Mouse (Mus musculus) small intestine, adult 2 months (tissue): ENCODE measurements around the gene Tmem37.

Source experiments
- CTCF ChIP-seq: fragments of 200-500 bp; IDR thresholded peaks from 2 replicates; pipeline ENCODE4 v1.5.1; 2012; ENCODE audit warnings: low read depth, mild to moderate bottlenecking, control low read depth, inconsistent platforms, low read length, moderate library complexity, mixed read lengths; ENCODE audit not compliant: insufficient replicate concordance, insufficient read length; ENCODE audit errors: extremely low read depth
- POLR2A ChIP-seq: fragments of 200-500 bp; IDR thresholded peaks from 2 replicates; pipeline ENCODE4 v1.6.1; 2012; ENCODE audit warnings: low read depth, mild to moderate bottlenecking, control low read depth, inconsistent platforms, low read length, moderate library complexity

DNA sequence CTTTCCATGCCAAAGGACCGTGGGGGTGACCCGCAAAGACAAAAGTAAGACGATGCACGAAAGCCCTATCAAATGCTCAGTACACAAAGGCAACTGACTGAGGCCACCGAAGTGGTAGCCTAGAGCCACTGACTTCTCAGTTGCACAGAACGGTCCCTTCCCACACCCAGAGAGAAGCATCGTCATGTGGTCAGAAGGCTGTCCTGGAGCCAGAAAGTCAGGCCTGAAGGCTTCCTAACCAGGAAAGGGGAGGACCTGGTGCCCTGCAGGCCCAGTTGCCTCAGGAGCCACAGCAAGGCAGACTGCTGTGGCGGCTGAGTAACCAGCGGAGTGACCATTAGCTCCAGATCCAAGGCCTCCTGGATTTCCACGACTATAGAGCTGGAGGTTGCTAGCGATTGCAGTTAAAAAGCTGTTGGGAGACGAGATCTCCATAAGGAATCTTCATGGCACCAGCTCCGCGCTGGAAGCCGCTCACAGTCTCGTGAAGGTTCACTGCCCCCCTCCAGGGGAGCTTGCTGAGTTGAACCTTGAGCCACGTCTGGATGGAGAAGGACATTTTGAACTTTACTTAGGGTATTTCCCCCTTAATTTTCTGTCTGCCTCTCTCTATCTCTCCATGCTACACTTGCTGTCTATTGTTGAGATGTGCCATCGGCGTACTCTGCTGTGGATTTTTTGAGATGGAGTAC is 36.0 kb upstream of the Tmem37 start:
- no peak for TF ChIP-seq POLR2A
- no peak for TF ChIP-seq CTCF
